Mouse (Mus musculus) myocyte (in vitro differentiated cells): Measurements from ENCODE around the gene Coro2a.

Experiments used
- CEBPB ChIP-seq: IDR thresholded peaks from 2 replicates; pipeline ENCODE4 v1.6.1; 2011; ENCODE audit warnings: mild to moderate bottlenecking, moderate library complexity; ENCODE audit not compliant: poor library complexity, insufficient read depth, severe bottlenecking
- E2F4 ChIP-seq: IDR thresholded peaks from one replicate; pipeline ENCODE4 v1.6.1; 2011; ENCODE audit warnings: mild to moderate bottlenecking, control low read depth, moderate library complexity; ENCODE audit not compliant: insufficient read depth
- MAX ChIP-seq: IDR thresholded peaks from one replicate; pipeline ENCODE4 v1.6.1; 2011; ENCODE audit warnings: low read depth, mild to moderate bottlenecking, control low read depth
- MYOD1 ChIP-seq, 3 experiments: IDR thresholded peaks; one replicate each; pipeline ENCODE4 v1.6.1; 2011; ENCODE audit warnings: control low read depth in 2 of 3, low read depth in 2 of 3, mild to moderate bottlenecking in 2 of 3, moderate library complexity in 1 of 3; ENCODE audit not compliant: insufficient read length in 2 of 3, control insufficient read depth in 1 of 3
- MYOG ChIP-seq, 3 experiments: IDR thresholded peaks; one replicate each; pipeline ENCODE4 v1.6.1; 2011; ENCODE audit warnings: control low read depth in 2 of 3, low read depth in 2 of 3, mild to moderate bottlenecking in 2 of 3; ENCODE audit not compliant: insufficient read length in 2 of 3, control insufficient read depth in 1 of 3, insufficient read depth in 1 of 3
- POLR2A ChIP-seq: IDR thresholded peaks from one replicate; pipeline ENCODE4 v1.6.1; 2011; ENCODE audit warnings: low read depth, mild to moderate bottlenecking, control low read depth, moderate library complexity; ENCODE audit not compliant: insufficient read length
- POLR2AphosphoS2 ChIP-seq: IDR thresholded peaks from one replicate; pipeline ENCODE4 v1.6.1; 2011; ENCODE audit warnings: low read depth, control low read depth; ENCODE audit not compliant: insufficient read length
- SRF ChIP-seq: IDR thresholded peaks from one replicate; pipeline ENCODE4 v1.6.1; 2011; ENCODE audit warnings: low read depth; ENCODE audit not compliant: control insufficient read depth, insufficient read length
- TCF12 ChIP-seq: IDR thresholded peaks from one replicate; pipeline ENCODE4 v1.6.1; 2011; ENCODE audit warnings: mild to moderate bottlenecking, control low read depth; ENCODE audit not compliant: poor library complexity, insufficient read depth, severe bottlenecking
- USF1 ChIP-seq: IDR thresholded peaks from one replicate; pipeline ENCODE4 v1.6.1; 2011; ENCODE audit warnings: low read depth, mild to moderate bottlenecking, control low read depth, moderate library complexity

DNA sequence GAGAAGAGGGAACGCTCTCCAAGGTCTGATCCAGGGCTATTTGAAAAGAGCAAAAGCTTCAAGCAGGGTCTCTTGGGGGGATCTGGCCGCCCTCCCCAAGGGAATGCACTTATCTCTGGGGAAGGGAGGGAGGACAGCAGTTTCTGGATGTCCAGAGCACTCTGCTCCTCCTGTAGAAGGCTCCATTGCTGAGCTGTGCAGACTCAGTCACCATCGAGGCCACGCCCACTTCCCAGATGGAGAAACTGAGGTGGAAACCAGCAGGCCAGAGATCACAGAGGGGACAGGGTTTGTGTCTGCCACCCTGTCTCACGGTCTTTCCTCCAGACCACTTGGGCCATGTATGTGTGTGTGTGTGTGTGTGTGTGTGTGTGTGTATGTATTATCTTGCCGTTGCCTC lies 3.0 kb downstream of the Coro2a start:
- no peak for TF ChIP-seq CEBPB
- TF ChIP-seq POLR2A, result no peak
- no peak for TF ChIP-seq MAX
- no peak for TF ChIP-seq MYOG (IDR thresholded peaks at IDR 0.05; ENCODE audit: control insufficient read depth in 1 of 3, insufficient read depth in 1 of 3, insufficient read length in 2 of 3, low read depth in 2 of 3)
- TF ChIP-seq E2F4, result no peak
- no peak for TF ChIP-seq SRF
- no peak for TF ChIP-seq MYOD1 (IDR thresholded peaks at IDR 0.05; ENCODE audit: control insufficient read depth in 1 of 3, insufficient read length in 2 of 3, low read depth in 2 of 3)
- TF ChIP-seq TCF12, result no peak
- TF ChIP-seq POLR2AphosphoS2, result no peak
- no peak for TF ChIP-seq USF1
